Comparison of ENCODE assay signal across 13 mouse cellular contexts in the genomic region with DNA sequence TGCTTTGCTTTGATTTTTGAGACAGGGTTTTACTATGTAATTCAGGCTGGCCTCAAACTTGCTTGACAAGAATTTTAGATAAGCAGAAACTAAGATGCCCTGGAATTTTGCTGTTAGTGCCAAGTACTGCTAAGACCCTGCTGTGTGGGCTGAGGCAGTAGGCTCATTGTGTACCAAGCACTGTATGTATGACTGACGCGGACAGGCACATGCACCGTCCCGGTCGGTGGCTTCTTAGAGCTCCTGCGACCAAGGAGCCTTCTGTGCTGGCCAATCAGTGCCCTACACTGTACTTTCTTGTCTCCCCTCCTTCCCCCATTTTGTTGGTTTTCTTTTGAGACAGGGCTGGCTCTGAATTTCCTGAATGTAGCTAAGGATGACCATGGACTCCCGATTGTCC. TPM values are rescaled to one million over a fixed set of nuclear protein-coding genes. Genes with fewer than 3 reads are reported as not detected.
DNase-seq lines count a peak whose midpoint lies in the region; ATAC-seq and TF ChIP-seq lines count a peak whose summit lies in the region.
"Had no signal": no experiment of that assay in that cellular context is flagged by ENCODE, and none has a peak within 500 bp of the region (broad histone marks: within the 10 kb centered on the region; RNA-seq: fewer than 3 reads in every experiment).

No protein-coding gene starts in this region.

- peak overlapping the region; percentile 95 for H3K27ac ChIP-seq in cerebellum, adult 2 months (ENCODE audit: insufficient read depth, low read length)
- H3K27ac ChIP-seq in heart, embryonic 13.5 days (replicated peaks) = peak overlapping the region; percentile 85
- peak overlapping the region; percentile 89 for H3K27ac ChIP-seq in lung, embryonic 15.5 days
- H3K27ac ChIP-seq in liver, embryonic 15.5 days (replicated peaks) = peak overlapping the region; percentile 99

- TF ChIP-seq CTCF in cerebellum, adult 2 months (IDR thresholded peaks at IDR 0.05; ENCODE audit: borderline replicate concordance, insufficient read depth, low read depth, low read length) = no peak

- H3K4me1 ChIP-seq in cerebellum, adult 2 months (ENCODE audit: control insufficient read depth, insufficient read depth, low read length) = peaks cover 24% of the 10 kb centered on the region
- H3K4me1 ChIP-seq in heart, embryonic 13.5 days = peaks cover 53% of the 10 kb centered on the region
- H3K4me1 ChIP-seq in lung, embryonic 15.5 days = peaks cover 52% of the 10 kb centered on the region
- peaks cover 79% of the 10 kb centered on the region for H3K4me1 ChIP-seq in liver, embryonic 15.5 days (replicated peaks)

- peaks cover 41% of the 10 kb centered on the region for H3K36me3 ChIP-seq in heart, embryonic 13.5 days
- H3K36me3 ChIP-seq in lung, embryonic 15.5 days = peaks cover 35% of the 10 kb centered on the region
- peaks cover 54% of the 10 kb centered on the region for H3K36me3 ChIP-seq in liver, embryonic 15.5 days (replicated peaks)

- peak overlapping the region; percentile 78 for H3K4me2 ChIP-seq in heart, embryonic 13.5 days
- H3K4me2 ChIP-seq in lung, embryonic 15.5 days = peak overlapping the region; percentile 35; the same call in 1 of the 2 replicates
- peak overlapping the region; percentile 90 for H3K4me2 ChIP-seq in liver, embryonic 15.5 days
- H3K4me2 ChIP-seq: embryonic facial prominence, embryonic 12.5 days had no signal

- no peaks in the 10 kb centered on the region for H3K9me3 ChIP-seq in heart, embryonic 13.5 days
- H3K9me3 ChIP-seq in lung, embryonic 15.5 days = no peaks in the 10 kb centered on the region
- H3K9me3 ChIP-seq in liver, embryonic 15.5 days (replicated peaks) = no peaks in the 10 kb centered on the region
- H3K9me3 ChIP-seq: embryonic facial prominence, embryonic 12.5 days had no signal

- 37% methylated on average over 7 of the region's 7 CpGs for WGBS in cerebellum, adult 2 months
- 68% methylated on average over 7 of the region's 7 CpGs for WGBS in heart, embryonic 13.5 days
- 61% methylated on average over 7 of the region's 7 CpGs for WGBS in lung, embryonic 15.5 days
- 48% methylated on average over 7 of the region's 7 CpGs for WGBS in liver, embryonic 15.5 days (ENCODE audit: insufficient replicate concordance)

- DNase-seq in cerebellum, adult 2 months = no peak
- no peak for DNase-seq in cerebellum, postnatal 36 days
- DNase-seq in heart, postnatal 36 days = no peak
- DNase-seq in lung, adult 18-20 months = no peak
- DNase-seq in right cerebral cortex, postnatal 10 days (ENCODE audit: low spot score in 2 of 2) = no peak
- DNase-seq: adrenal gland, postnatal 25 days; heart, adult 18-20 months; spleen, adult 18-20 months; thymus, postnatal 36 days had no signal

- ATAC-seq in heart, embryonic 13.5 days (ENCODE audit: extremely low read depth, insufficient number of reproducible peaks, low FRiP score, low TSS enrichment) = no peak
- no peak for ATAC-seq in lung, embryonic 15.5 days (ENCODE audit: borderline replicate concordance, extremely low read depth, low FRiP score, low TSS enrichment)
- no peak for ATAC-seq in liver, embryonic 15.5 days (ENCODE audit: insufficient read depth)

- intact Hi-C loops in heart, postnatal 36 days (cut with DNase I) = loop anchor here (5.0 kb wide), 1 partner anchor 108 kb away; the partner anchor contains the start of genes Cdc26 and Prpf4

- no peak for TF ChIP-seq POLR2A in cerebellum, adult 2 months (IDR thresholded peaks at IDR 0.05; ENCODE audit: borderline replicate concordance, insufficient read depth, low read length)

- no peaks in the 10 kb centered on the region for H3K27me3 ChIP-seq in cerebellum, adult 2 months (ENCODE audit: control insufficient read depth, insufficient read depth, low read length)
- H3K27me3 ChIP-seq in heart, embryonic 13.5 days (replicated peaks) = no peaks in the 10 kb centered on the region
- no peaks in the 10 kb centered on the region for H3K27me3 ChIP-seq in lung, embryonic 15.5 days
- H3K27me3 ChIP-seq in liver, embryonic 15.5 days = no peaks in the 10 kb centered on the region
- H3K27me3 ChIP-seq: embryonic facial prominence, embryonic 12.5 days had no signal

- H3K9ac ChIP-seq in heart, embryonic 13.5 days = peak overlapping the region; percentile 67; the same call in 1 of the 2 replicates
- H3K9ac ChIP-seq in lung, embryonic 15.5 days = no peak overlapping the region
- peak overlapping the region; percentile 91 for H3K9ac ChIP-seq in liver, embryonic 15.5 days
- H3K9ac ChIP-seq: embryonic facial prominence, embryonic 12.5 days had no signal

- H3K4me3 ChIP-seq in cerebellum, adult 2 months (replicated peaks; ENCODE audit: insufficient read depth, low read depth, low read length) = peak overlapping the region; percentile 20
- peak overlapping the region; percentile 27; the same call in 1 of the 2 replicates for H3K4me3 ChIP-seq in heart, embryonic 13.5 days
- H3K4me3 ChIP-seq in lung, embryonic 15.5 days = no peak overlapping the region
- H3K4me3 ChIP-seq in liver, embryonic 15.5 days (replicated peaks) = peak overlapping the region; percentile 79
- H3K4me3 ChIP-seq: embryonic facial prominence, embryonic 12.5 days had no signal

RNA-seq across cellular contexts. Expression of gene Alad, which starts 4.7 kb away (rescaled TPM):
- 64.4 and 72.3 TPM in 2 replicates for polyA plus RNA-seq in cerebellum, adult 2 months (2012; rRNA removed)
- 68.6 and 84.6 TPM in 2 replicates for polyA plus RNA-seq in heart, embryonic 13.5 days (2015; fragmentation: Nextera tagmentation; extraction: Ambion mirVana)
- total RNA-seq in heart, postnatal 36 days (2021) = 10 to 100 TPM; 68.1 to 68.2 TPM
- polyA plus RNA-seq in lung, embryonic 15.5 days (2015; fragmentation: Nextera tagmentation; extraction: Ambion mirVana) = 116 and 117 TPM in 2 replicates
- 582 and 589 TPM in 2 replicates for polyA plus RNA-seq in liver, embryonic 15.5 days (2015; fragmentation: Nextera tagmentation; extraction: Ambion mirVana)

RNA-seq across cellular contexts. Expression of gene Pole3, which starts 9.9 kb away (rescaled TPM):
- polyA plus RNA-seq in cerebellum, adult 2 months (2012; rRNA removed) = 31.0 and 34.5 TPM in 2 replicates
- polyA plus RNA-seq in heart, embryonic 13.5 days (2015; fragmentation: Nextera tagmentation; extraction: Ambion mirVana) = 54.6 and 54.8 TPM in 2 replicates
- 10 to 100 TPM; 17.1 to 20.2 TPM for total RNA-seq in heart, postnatal 36 days (2021)
- 89.5 and 90.2 TPM in 2 replicates for polyA plus RNA-seq in lung, embryonic 15.5 days (2015; fragmentation: Nextera tagmentation; extraction: Ambion mirVana)
- 51.3 and 52.9 TPM in 2 replicates for polyA plus RNA-seq in liver, embryonic 15.5 days (2015; fragmentation: Nextera tagmentation; extraction: Ambion mirVana)

RNA-seq across cellular contexts. Expression of gene 4933430I17Rik, which starts 10.2 kb away (rescaled TPM):
- 0.52 and 0.72 TPM in 2 replicates for polyA plus RNA-seq in cerebellum, adult 2 months (2012; rRNA removed)
- 0.16 and 0.76 TPM in 2 replicates for polyA plus RNA-seq in heart, embryonic 13.5 days (2015; fragmentation: Nextera tagmentation; extraction: Ambion mirVana)
- under 1 TPM in 1 of 2 experiments, not detected in 1; 0.22 TPM for total RNA-seq in heart, postnatal 36 days (2021)
- 0.47 and 0.72 TPM in 2 replicates for polyA plus RNA-seq in lung, embryonic 15.5 days (2015; fragmentation: Nextera tagmentation; extraction: Ambion mirVana)
- polyA plus RNA-seq in liver, embryonic 15.5 days (2015; fragmentation: Nextera tagmentation; extraction: Ambion mirVana) = 0.06 and 0.15 TPM in 2 replicates
- total RNA-seq: heart, adult 18-20 months had no signal

RNA-seq across cellular contexts. Expression of gene Hdhd3, which starts 11.7 kb away (rescaled TPM):
- polyA plus RNA-seq in cerebellum, adult 2 months (2012; rRNA removed) = 9.3 and 9.7 TPM in 2 replicates
- polyA plus RNA-seq in heart, embryonic 13.5 days (2015; fragmentation: Nextera tagmentation; extraction: Ambion mirVana) = 7.7 and 9.9 TPM in 2 replicates
- total RNA-seq in heart, postnatal 36 days (2021) = 1 to 10 TPM; 3.2 to 3.8 TPM
- polyA plus RNA-seq in lung, embryonic 15.5 days (2015; fragmentation: Nextera tagmentation; extraction: Ambion mirVana) = 18.6 and 21.1 TPM in 2 replicates
- polyA plus RNA-seq in liver, embryonic 15.5 days (2015; fragmentation: Nextera tagmentation; extraction: Ambion mirVana) = 7.8 and 9.6 TPM in 2 replicates

RNA-seq across cellular contexts. Expression of gene Bspry, which starts 35.1 kb away (rescaled TPM):
- polyA plus RNA-seq in cerebellum, adult 2 months (2012; rRNA removed) = 1.2 and 1.3 TPM in 2 replicates
- 0.99 and 1.1 TPM in 2 replicates for polyA plus RNA-seq in heart, embryonic 13.5 days (2015; fragmentation: Nextera tagmentation; extraction: Ambion mirVana)
- not detected for total RNA-seq in heart, postnatal 36 days (2021)
- 36.7 and 44.0 TPM in 2 replicates for polyA plus RNA-seq in lung, embryonic 15.5 days (2015; fragmentation: Nextera tagmentation; extraction: Ambion mirVana)
- polyA plus RNA-seq in liver, embryonic 15.5 days (2015; fragmentation: Nextera tagmentation; extraction: Ambion mirVana) = 0.22 and 0.32 TPM in 2 replicates

Comparison
In these comparisons a context has a peak if more than half of its experiments do, and no peak if none do; other contexts are left out.
1. H3K4me2 ChIP-seq: peak in every context shown above with its lines; median percentile 90 in liver, embryonic 15.5 days; 78 in heart, embryonic 13.5 days; 35 in lung, embryonic 15.5 days.